Mouse (Mus musculus) hindbrain, embryonic 13.5 days (tissue): Measurements from ENCODE around the gene Zfp618. TPM values are rescaled to one million over a fixed set of nuclear protein-coding genes. Genes with fewer than 3 reads are reported as not detected.

Experiments
- ATAC-seq: fragments of 200-750 bp; cut with Nextera tagmentation; 2 replicates; pipeline ENCODE4 v1.8.0; 2017; ENCODE audit warnings: moderate TSS enrichment; ENCODE audit not compliant: low FRiP score
- H3K27ac ChIP-seq: fragments of 300-500 bp; sonication (generic); 2 replicates; pipeline ENCODE4 v1.5.1; 2015; ENCODE audit warnings: inconsistent platforms, mild to moderate bottlenecking, moderate library complexity
- H3K27me3 ChIP-seq: fragments of 300-500 bp; sonication (generic); 2 replicates; pipeline ENCODE4 v1.6.1; 2015; ENCODE audit warnings: mild to moderate bottlenecking, inconsistent platforms
- H3K36me3 ChIP-seq: fragments of 300-500 bp; sonication (generic); 2 replicates; pipeline ENCODE4 v1.6.1; 2015; ENCODE audit warnings: mild to moderate bottlenecking, inconsistent platforms
- H3K4me1 ChIP-seq: fragments of 300-500 bp; sonication (generic); replicated peaks from 2 replicates; pipeline ENCODE4 v1.6.1; 2015; ENCODE audit warnings: inconsistent platforms
- H3K4me2 ChIP-seq: fragments of 300-500 bp; sonication (generic); 2 replicates; pipeline ENCODE4 v1.6.1; 2015; ENCODE audit warnings: inconsistent platforms, mild to moderate bottlenecking, moderate library complexity
- H3K4me3 ChIP-seq: fragments of 300-500 bp; sonication (generic); 2 replicates; pipeline ENCODE4 v1.5.1; 2015; ENCODE audit warnings: mild to moderate bottlenecking, inconsistent platforms
- H3K9ac ChIP-seq: fragments of 300-500 bp; sonication (generic); 2 replicates; pipeline ENCODE4 v1.6.1; 2015; ENCODE audit warnings: mild to moderate bottlenecking, inconsistent platforms
- H3K9me3 ChIP-seq: fragments of 300-500 bp; sonication (generic); 2 replicates; pipeline ENCODE4 v1.6.1; 2016; ENCODE audit warnings: inconsistent platforms
- WGBS: fragments of 180-500 bp; shearing (Covaris S2); methylation state at CpG from one replicate; pipeline ENCODE4 v1.1.7; 2015; 5-methylcytosine and 5-hydroxymethylcytosine counted together
- polyA plus RNA-seq: library from polyadenylated mRNA; unstranded; fragments of >200 nt; fragmentation: Nextera tagmentation; extraction: Ambion mirVana; gene quantifications from 2 replicates; pipeline ENCODE4 v1.2.1, GENCODE M21; 2015

Zfp618 gene
- polyA plus RNA-seq, 1 experiment from 2014 or later: 37.9 TPM

GRCm38 (mm10) chr4:63154699-63155098 is 189.3 kb downstream of the Zfp618 start, which contains the start of gene Ambp:
Ambp (minus strand) TSS chr4:63154799.
- Histone ChIP-seq H3K4me2 (no peak within 1 kb of the TSS), H3K4me3 (no peak within 1 kb of the TSS), H3K36me3 (no peaks in the 10 kb centered on the region), H3K9me3 (no peaks in the 10 kb centered on the region), H3K4me1 (no peaks in the 10 kb centered on the region), H3K27ac (no peak within 1 kb of the TSS), H3K9ac (no peak within 1 kb of the TSS), H3K27me3 (no peaks in the 10 kb centered on the region)
- ATAC-seq: no peak
- 61% methylated on average over 5 of the region's 5 CpGs for WGBS

DNA sequence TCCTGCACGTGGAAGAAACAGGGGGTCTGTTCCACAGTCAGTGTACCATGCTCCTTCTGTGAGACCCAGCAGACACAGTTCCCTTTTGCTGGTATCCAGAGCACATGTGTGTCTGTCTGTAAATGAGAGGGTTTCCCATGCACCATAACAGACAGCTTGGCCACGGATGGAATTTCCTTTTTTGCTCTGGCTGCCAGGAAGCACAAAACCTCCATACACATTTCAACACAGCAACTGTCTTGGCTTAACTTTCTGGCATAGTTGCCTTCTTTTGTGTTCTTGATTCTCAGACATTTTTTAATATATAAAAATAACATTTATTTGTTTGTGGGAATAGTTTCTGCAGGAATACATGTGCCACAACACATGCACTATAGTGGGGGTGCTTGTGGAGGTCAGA is 190.2 kb downstream of the Zfp618 start:
- no peak overlapping the region for H3K4me3 ChIP-seq
- H3K9me3 ChIP-seq: no peaks in the 10 kb centered on the region
- H3K4me1 ChIP-seq: no peaks in the 10 kb centered on the region
- no peak overlapping the region for H3K27ac ChIP-seq
- no peak overlapping the region for H3K9ac ChIP-seq
- H3K27me3 ChIP-seq: no peaks in the 10 kb centered on the region
- H3K36me3 ChIP-seq: no peaks in the 10 kb centered on the region
- WGBS: 71% methylated on average over 2 of the region's 2 CpGs
- no peak overlapping the region for H3K4me2 ChIP-seq
- no peak for ATAC-seq

DNA sequence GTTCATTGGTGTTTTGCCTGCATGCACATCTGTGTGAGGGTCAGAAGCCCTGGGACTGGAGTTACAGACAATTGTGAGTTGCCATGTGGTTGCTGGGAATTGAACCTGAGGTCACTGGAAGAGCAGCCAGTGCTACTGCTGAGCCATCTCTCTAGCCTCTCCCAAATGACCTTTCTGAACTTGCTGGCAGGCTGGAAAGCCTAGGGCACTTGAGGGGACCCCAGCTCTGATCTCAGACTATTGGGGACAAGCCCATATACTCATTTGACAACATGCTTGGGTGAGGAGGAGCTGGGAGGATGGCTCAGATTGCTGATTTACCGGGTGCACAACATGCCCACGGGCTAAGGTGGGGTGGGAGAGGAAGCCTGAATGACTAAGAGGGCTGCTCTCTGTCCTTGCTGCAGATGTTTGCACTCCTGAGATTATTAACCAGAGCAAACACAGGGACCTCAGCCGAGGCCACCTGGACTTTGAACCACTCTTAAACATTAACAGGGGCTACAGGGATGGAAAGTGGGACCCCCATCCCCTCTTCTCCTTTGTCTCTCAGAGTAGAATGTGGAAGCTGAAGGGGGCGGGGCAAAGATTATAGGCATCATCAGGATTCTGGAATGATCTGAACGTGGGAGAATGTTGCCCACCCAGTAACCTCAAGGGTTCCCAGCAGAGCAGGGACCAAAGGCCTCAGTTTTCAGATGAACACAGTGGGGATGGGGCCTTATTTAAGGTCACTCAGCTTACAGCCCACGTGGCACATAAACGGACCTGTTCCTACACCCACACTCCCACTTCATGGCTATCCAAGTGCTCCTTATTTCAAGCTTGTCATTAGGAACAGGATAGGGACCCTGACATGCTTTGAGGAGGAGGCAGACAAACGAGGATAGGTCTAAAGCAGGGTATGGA is 191.6 kb downstream of the Zfp618 start:
- Histone ChIP-seq H3K36me3 (no peaks in the 10 kb centered on the region), H3K9ac (no peak overlapping the region), H3K27me3 (no peaks in the 10 kb centered on the region), H3K9me3 (no peaks in the 10 kb centered on the region), H3K4me2 (no peak overlapping the region), H3K4me3 (no peak overlapping the region), H3K4me1 (no peaks in the 10 kb centered on the region), H3K27ac (no peak overlapping the region)
- WGBS: 60% methylated on average over 8 of the region's 8 CpGs
- ATAC-seq: no peak

- no peak overlapping the region for H3K4me3 ChIP-seq
- 90% methylated on average over 7 of the region's 7 CpGs for WGBS
- no peak overlapping the region for H3K9ac ChIP-seq
- no peaks in the 10 kb centered on the region for H3K27me3 ChIP-seq
- H3K36me3 ChIP-seq: no peaks in the 10 kb centered on the region
- no peaks in the 10 kb centered on the region for H3K4me1 ChIP-seq
- no peak overlapping the region for H3K4me2 ChIP-seq
- no peak for ATAC-seq
- no peak overlapping the region for H3K27ac ChIP-seq
- H3K9me3 ChIP-seq: no peaks in the 10 kb centered on the region
Observed at GRCm38 (mm10) chr4:63158192-63158591, 192.8 kb downstream of the Zfp618 start.

GRCm38 (mm10) chr4:63158961-63159592 is 193.7 kb downstream of the Zfp618 start:
- 22% methylated on average over 5 of the region's 5 CpGs for WGBS
- no peak overlapping the region for H3K9ac ChIP-seq
- no peak overlapping the region for H3K4me2 ChIP-seq
- H3K36me3 ChIP-seq: no peaks in the 10 kb centered on the region
- no peaks in the 10 kb centered on the region for H3K9me3 ChIP-seq
- no peaks in the 10 kb centered on the region for H3K27me3 ChIP-seq
- H3K27ac ChIP-seq: no peak overlapping the region
- peak; percentile 92 for ATAC-seq
- no peak overlapping the region for H3K4me3 ChIP-seq
- no peaks in the 10 kb centered on the region for H3K4me1 ChIP-seq

- 88% methylated on average over 4 of the region's 4 CpGs for WGBS
- H3K27ac ChIP-seq: no peak overlapping the region
- H3K4me3 ChIP-seq: no peak overlapping the region
- H3K36me3 ChIP-seq: no peaks in the 10 kb centered on the region
- no peaks in the 10 kb centered on the region for H3K9me3 ChIP-seq
- ATAC-seq: no peak
- peaks cover 3% of the 10 kb centered on the region; the same call in 1 of the 2 replicates for H3K27me3 ChIP-seq
- H3K9ac ChIP-seq: no peak overlapping the region
- H3K4me1 ChIP-seq: no peaks in the 10 kb centered on the region
- no peak overlapping the region for H3K4me2 ChIP-seq
Observed at GRCm38 (mm10) chr4:63165636-63166035, 200.3 kb downstream of the Zfp618 start.

- no peaks in the 10 kb centered on the region for H3K36me3 ChIP-seq
- WGBS: 92% methylated on average over 5 of the region's 5 CpGs
- H3K9me3 ChIP-seq: no peaks in the 10 kb centered on the region
- no peak overlapping the region for H3K4me2 ChIP-seq
- ATAC-seq: no peak
- H3K4me1 ChIP-seq: no peaks in the 10 kb centered on the region
- no peak overlapping the region for H3K9ac ChIP-seq
- H3K4me3 ChIP-seq: no peak overlapping the region
- H3K27me3 ChIP-seq: peaks cover 10% of the 10 kb centered on the region
- H3K27ac ChIP-seq: no peak overlapping the region
Observed at GRCm38 (mm10) chr4:63166323-63166722, 200.9 kb downstream of the Zfp618 start.

GRCm38 (mm10) chr4:63170061-63170460 is 204.7 kb downstream of the Zfp618 start:
- no peak overlapping the region for H3K9ac ChIP-seq
- 85% methylated on average over 4 of the region's 4 CpGs for WGBS
- H3K36me3 ChIP-seq: no peaks in the 10 kb centered on the region

DNA sequence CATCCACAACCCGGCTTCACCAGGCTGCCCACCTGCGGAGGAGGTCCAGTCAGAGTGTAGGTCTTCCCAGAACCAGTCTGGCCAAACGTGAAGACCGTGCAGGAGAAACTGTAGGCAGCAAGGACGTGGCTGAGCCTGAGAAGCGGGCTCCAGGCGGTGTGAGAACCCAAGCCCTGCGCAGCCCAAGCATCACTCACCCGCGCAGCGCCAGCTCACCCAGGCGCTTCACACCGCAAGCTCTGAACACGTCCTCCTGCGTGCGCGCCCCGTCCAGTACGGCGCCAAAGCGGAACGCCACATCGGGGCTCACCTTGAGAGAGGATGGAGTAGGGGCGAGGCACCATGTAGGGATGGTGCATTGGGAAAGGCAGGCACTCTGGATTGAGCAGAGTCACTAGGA is 205.7 kb downstream of the Zfp618 start:
- no peaks in the 10 kb centered on the region for H3K36me3 ChIP-seq
- ATAC-seq: no peak
- 59% methylated on average over 24 of the region's 24 CpGs for WGBS
- H3K9me3 ChIP-seq: no peaks in the 10 kb centered on the region
- no peak overlapping the region for H3K9ac ChIP-seq
- H3K4me3 ChIP-seq: no peak overlapping the region
- H3K27ac ChIP-seq: no peak overlapping the region
- peaks cover 24% of the 10 kb centered on the region for H3K27me3 ChIP-seq
- H3K4me1 ChIP-seq: no peaks in the 10 kb centered on the region
- no peak overlapping the region for H3K4me2 ChIP-seq

More at GRCm38 (mm10) chr4:63170061-63170460, 204.7 kb downstream of the Zfp618 start:
- H3K27me3 ChIP-seq: peaks cover 24% of the 10 kb centered on the region
- no peak overlapping the region for H3K4me2 ChIP-seq
- no peak overlapping the region for H3K4me3 ChIP-seq
- no peaks in the 10 kb centered on the region for H3K4me1 ChIP-seq
- no peak overlapping the region for H3K27ac ChIP-seq
- ATAC-seq: no peak
- H3K9me3 ChIP-seq: no peaks in the 10 kb centered on the region

- H3K9ac ChIP-seq: no peak within 1 kb of the TSS
- H3K4me2 ChIP-seq: no peak within 1 kb of the TSS
- H3K4me3 ChIP-seq: no peak within 1 kb of the TSS
- no peaks in the 10 kb centered on the region for H3K9me3 ChIP-seq
- no peaks in the 10 kb centered on the region for H3K4me1 ChIP-seq
- 73% methylated on average over 4 of the region's 4 CpGs for WGBS
- H3K36me3 ChIP-seq: no peaks in the 10 kb centered on the region
- H3K27ac ChIP-seq: no peak within 1 kb of the TSS
- H3K27me3 ChIP-seq: peaks cover 24% of the 10 kb centered on the region
- no peak for ATAC-seq
Observed at GRCm38 (mm10) chr4:63171969-63172685, 206.8 kb downstream of the Zfp618 start, which contains the start of gene Kif12. Kif12 (minus strand) TSS chr4:63172131.

DNA sequence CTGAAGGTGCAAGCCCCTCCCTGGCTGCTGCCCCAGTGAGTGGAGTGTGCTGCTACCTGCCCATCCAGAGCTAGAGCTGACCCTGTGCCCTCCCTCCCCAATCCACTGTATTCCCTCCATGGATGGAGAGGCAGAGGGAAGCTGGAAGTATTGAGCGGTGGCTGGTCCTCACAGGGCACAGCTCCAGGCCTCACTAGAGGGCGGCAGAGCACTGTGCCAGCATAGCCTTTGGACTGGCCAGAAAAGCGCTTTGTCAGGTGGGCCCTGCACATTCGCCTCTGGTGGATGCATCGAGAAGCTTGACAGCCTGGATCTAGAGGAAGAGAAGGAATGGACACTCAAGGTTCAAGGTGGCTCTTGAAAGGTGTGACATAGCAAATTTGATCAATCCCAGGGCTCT is 216.2 kb downstream of the Zfp618 start:
- 11% methylated on average over 5 of the region's 5 CpGs for WGBS
- Histone ChIP-seq H3K27me3 (0 out of 2 replicates have a peak, but pooled peaks cover 2% of the 10 kb centered on the region), H3K4me2 (no peak overlapping the region), H3K27ac (no peak overlapping the region), H3K9me3 (no peaks in the 10 kb centered on the region), H3K4me1 (0 out of 2 replicates have a peak, but pooled peaks cover 5% of the 10 kb centered on the region), H3K36me3 (no peaks in the 10 kb centered on the region), H3K4me3 (no peak overlapping the region), H3K9ac (no peak overlapping the region)
- ATAC-seq: peak; percentile 90

GRCm38 (mm10) chr4:63186281-63186870 is 221.0 kb downstream of the Zfp618 start:
- Histone ChIP-seq H3K4me1 (0 out of 2 replicates have a peak, but pooled peaks cover 8% of the 10 kb centered on the region), H3K36me3 (no peaks in the 10 kb centered on the region), H3K9ac (no peak overlapping the region), H3K9me3 (no peaks in the 10 kb centered on the region), H3K4me3 (no peak overlapping the region), H3K4me2 (no peak overlapping the region), H3K27ac (no peak overlapping the region), H3K27me3 (0 out of 2 replicates have a peak, but pooled peaks cover 2% of the 10 kb centered on the region)
- WGBS: 53% methylated on average over 21 of the region's 21 CpGs
- peak; percentile 53; the same call in 1 of the 2 replicates for ATAC-seq
